Mouse (Mus musculus) myocyte (in vitro differentiated cells): ENCODE measurements around the gene Pif1.

ENCODE experiments used
- E2F4 ChIP-seq: IDR thresholded peaks from one replicate; pipeline ENCODE4 v1.6.1; 2011; ENCODE audit warnings: mild to moderate bottlenecking, control low read depth, moderate library complexity; ENCODE audit not compliant: insufficient read depth
- POLR2A ChIP-seq: IDR thresholded peaks from one replicate; pipeline ENCODE4 v1.6.1; 2011; ENCODE audit warnings: low read depth, mild to moderate bottlenecking, control low read depth, moderate library complexity; ENCODE audit not compliant: insufficient read length
- SRF ChIP-seq: IDR thresholded peaks from one replicate; pipeline ENCODE4 v1.6.1; 2011; ENCODE audit warnings: low read depth; ENCODE audit not compliant: control insufficient read depth, insufficient read length
- TCF12 ChIP-seq: IDR thresholded peaks from one replicate; pipeline ENCODE4 v1.6.1; 2011; ENCODE audit warnings: mild to moderate bottlenecking, control low read depth; ENCODE audit not compliant: poor library complexity, insufficient read depth, severe bottlenecking
- TCF3 ChIP-seq: IDR thresholded peaks from one replicate; pipeline ENCODE4 v1.6.1; 2011; ENCODE audit warnings: low read depth, control low read depth; ENCODE audit not compliant: insufficient read length

- TF ChIP-seq POLR2A: no peak
- TF ChIP-seq TCF3: no peak
- no peak for TF ChIP-seq TCF12
- no peak for TF ChIP-seq SRF
- no peak for TF ChIP-seq E2F4
Measured at GRCm38 (mm10) chr9:65639065-65639464, 52.1 kb downstream of the Pif1 start.
